ENCODE assay signal across 12 mouse cellular contexts in the genomic region with DNA sequence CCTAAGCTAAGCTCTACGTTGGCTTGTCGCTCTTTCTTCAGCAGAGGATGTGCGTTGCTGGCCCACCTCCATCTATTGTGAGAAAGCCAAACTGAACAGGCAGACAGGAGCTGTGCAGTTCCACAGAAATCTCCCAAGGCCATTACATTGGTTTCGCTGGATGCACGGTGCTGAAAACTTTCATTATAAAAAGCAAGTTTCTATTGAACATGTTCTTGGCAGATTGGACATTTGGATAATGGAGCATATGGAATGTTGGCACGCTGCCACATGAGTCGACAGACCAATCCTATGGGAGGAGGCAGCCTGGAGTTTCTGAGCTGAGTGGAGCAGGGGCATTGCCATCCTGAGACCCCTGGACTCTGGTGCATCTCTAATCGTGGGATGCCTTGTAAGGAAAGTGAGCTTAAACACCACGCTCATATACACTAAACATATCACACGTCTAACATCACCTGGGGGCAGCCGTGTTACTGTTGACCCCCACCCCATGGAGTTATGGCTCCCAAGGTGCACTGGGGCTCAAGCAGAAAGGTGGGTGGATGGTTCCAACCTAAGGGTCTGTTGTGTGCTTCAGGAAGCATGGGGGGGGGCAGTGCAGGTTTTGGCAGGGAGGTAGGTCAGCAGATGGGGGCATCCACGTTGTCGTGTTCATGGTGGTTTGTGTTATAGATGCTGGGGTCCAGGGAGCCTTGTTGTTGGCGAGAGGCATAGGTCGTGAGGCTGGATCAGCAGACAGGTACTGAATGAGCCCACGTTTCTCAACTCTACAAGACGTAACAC. TPM values are rescaled to one million over a fixed set of nuclear protein-coding genes. Genes with fewer than 3 reads are reported as not detected.
DNase-seq lines count a peak whose midpoint lies in the region; ATAC-seq lines count a peak whose summit lies in the region.
"Had no signal": no experiment of that assay in that cellular context is flagged by ENCODE, and none has a peak within 500 bp of the region (broad histone marks: within the 10 kb centered on the region; RNA-seq: fewer than 3 reads in every experiment).

No protein-coding gene starts in this region.

- no peak overlapping the region for H3K27ac ChIP-seq in kidney, embryonic 14.5 days (ENCODE audit: low read depth, low read length)
- no peak overlapping the region for H3K27ac ChIP-seq in neural tube, embryonic 14.5 days (ENCODE audit: low read depth, low read length)
- H3K27ac ChIP-seq in neural tube, embryonic 15.5 days (replicated peaks), result no peak overlapping the region
- no peak overlapping the region for H3K27ac ChIP-seq in forebrain, embryonic 15.5 days (replicated peaks)
- H3K27ac ChIP-seq in stomach, embryonic 16.5 days (ENCODE audit: low read length), result no peak overlapping the region
- H3K27ac ChIP-seq: embryonic facial prominence, embryonic 15.5 days; liver, embryonic 13.5 days had no signal

- H3K27me3 ChIP-seq in kidney, embryonic 14.5 days (ENCODE audit: control insufficient read depth, insufficient read depth, low read length), result no peaks in the 10 kb centered on the region
- H3K27me3 ChIP-seq in neural tube, embryonic 14.5 days (ENCODE audit: control insufficient read depth, insufficient read depth, low read length), result no peaks in the 10 kb centered on the region
- H3K27me3 ChIP-seq in neural tube, embryonic 15.5 days (replicated peaks), result no peaks in the 10 kb centered on the region
- no peaks in the 10 kb centered on the region for H3K27me3 ChIP-seq in forebrain, embryonic 15.5 days
- H3K27me3 ChIP-seq in stomach, embryonic 16.5 days (ENCODE audit: control insufficient read depth, insufficient read depth, low read length), result no peaks in the 10 kb centered on the region
- H3K27me3 ChIP-seq: embryonic facial prominence, embryonic 15.5 days had no signal

- WGBS in kidney, embryonic 14.5 days, result 84% methylated on average over 17 of the region's 17 CpGs
- WGBS in neural tube, embryonic 14.5 days, result 70% methylated on average over 17 of the region's 17 CpGs
- 74% methylated on average over 17 of the region's 17 CpGs for WGBS in neural tube, embryonic 15.5 days
- WGBS in forebrain, embryonic 15.5 days, result 58% methylated on average over 17 of the region's 17 CpGs
- 68% methylated on average over 17 of the region's 17 CpGs for WGBS in stomach, embryonic 16.5 days

- peaks cover 13% of the 10 kb centered on the region for H3K4me1 ChIP-seq in kidney, embryonic 14.5 days (ENCODE audit: control insufficient read depth, insufficient read depth, low read length)
- H3K4me1 ChIP-seq in neural tube, embryonic 14.5 days (ENCODE audit: control insufficient read depth, insufficient read depth, low read length), result peaks cover 14% of the 10 kb centered on the region; the same call in 1 of the 2 replicates
- H3K4me1 ChIP-seq in neural tube, embryonic 15.5 days, result peaks cover 27% of the 10 kb centered on the region; the same call in 1 of the 2 replicates
- peaks cover 31% of the 10 kb centered on the region for H3K4me1 ChIP-seq in forebrain, embryonic 15.5 days
- peaks cover 20% of the 10 kb centered on the region for H3K4me1 ChIP-seq in stomach, embryonic 16.5 days (ENCODE audit: control insufficient read depth, insufficient read depth, low read length)
- H3K4me1 ChIP-seq: liver, embryonic 13.5 days had no signal

- H3K36me3 ChIP-seq in kidney, embryonic 14.5 days (ENCODE audit: control insufficient read depth, insufficient read depth, low read length), result no peaks in the 10 kb centered on the region
- no peaks in the 10 kb centered on the region for H3K36me3 ChIP-seq in neural tube, embryonic 14.5 days (ENCODE audit: control insufficient read depth, insufficient read depth, low read length)
- H3K36me3 ChIP-seq in neural tube, embryonic 15.5 days, result no peaks in the 10 kb centered on the region
- no peaks in the 10 kb centered on the region for H3K36me3 ChIP-seq in forebrain, embryonic 15.5 days
- no peaks in the 10 kb centered on the region for H3K36me3 ChIP-seq in stomach, embryonic 16.5 days (ENCODE audit: control insufficient read depth, insufficient read depth, low read length)
- H3K36me3 ChIP-seq: embryonic facial prominence, embryonic 15.5 days; liver, embryonic 13.5 days had no signal

- no peaks in the 10 kb centered on the region for H3K9me3 ChIP-seq in kidney, embryonic 14.5 days (ENCODE audit: control insufficient read depth, low read length)
- H3K9me3 ChIP-seq in neural tube, embryonic 14.5 days (ENCODE audit: control insufficient read depth, low read length), result no peaks in the 10 kb centered on the region
- no peaks in the 10 kb centered on the region for H3K9me3 ChIP-seq in neural tube, embryonic 15.5 days (replicated peaks)
- H3K9me3 ChIP-seq in forebrain, embryonic 15.5 days, result no peaks in the 10 kb centered on the region
- H3K9me3 ChIP-seq in stomach, embryonic 16.5 days (replicated peaks; ENCODE audit: control insufficient read depth, low read length), result no peaks in the 10 kb centered on the region
- H3K9me3 ChIP-seq: embryonic facial prominence, embryonic 15.5 days; liver, embryonic 13.5 days had no signal

- ATAC-seq in kidney, embryonic 14.5 days (ENCODE audit: low FRiP score, low TSS enrichment), result 0 out of 2 replicates have a peak, but pooled peaks have one; percentile 23
- peak; percentile 21; the same call in 1 of the 2 replicates for ATAC-seq in neural tube, embryonic 14.5 days (ENCODE audit: low read depth)
- ATAC-seq in neural tube, embryonic 15.5 days (ENCODE audit: low FRiP score), result no peak
- peak; percentile 60 for ATAC-seq in forebrain, embryonic 15.5 days (replicated peaks)
- ATAC-seq in stomach, embryonic 16.5 days (ENCODE audit: insufficient read depth, low FRiP score), result 0 out of 2 replicates have a peak, but pooled peaks have one; percentile 27

- H3K4me3 ChIP-seq in kidney, embryonic 14.5 days (ENCODE audit: low read length), result no peak overlapping the region
- no peak overlapping the region for H3K4me3 ChIP-seq in neural tube, embryonic 14.5 days (ENCODE audit: low read depth, low read length)
- H3K4me3 ChIP-seq in neural tube, embryonic 15.5 days (replicated peaks), result no peak overlapping the region
- no peak overlapping the region for H3K4me3 ChIP-seq in forebrain, embryonic 15.5 days
- H3K4me3 ChIP-seq in stomach, embryonic 16.5 days (replicated peaks; ENCODE audit: low read length), result no peak overlapping the region
- H3K4me3 ChIP-seq: embryonic facial prominence, embryonic 15.5 days; liver, embryonic 13.5 days had no signal

- H3K9ac ChIP-seq in kidney, embryonic 14.5 days (ENCODE audit: low read depth, low read length), result no peak overlapping the region
- H3K9ac ChIP-seq in neural tube, embryonic 14.5 days (replicated peaks; ENCODE audit: low read depth, low read length), result no peak overlapping the region
- no peak overlapping the region for H3K9ac ChIP-seq in neural tube, embryonic 15.5 days (replicated peaks)
- no peak overlapping the region for H3K9ac ChIP-seq in forebrain, embryonic 15.5 days (replicated peaks)
- H3K9ac ChIP-seq in stomach, embryonic 16.5 days (ENCODE audit: low read length), result no peak overlapping the region
- H3K9ac ChIP-seq: embryonic facial prominence, embryonic 15.5 days; liver, embryonic 13.5 days had no signal

- no peak overlapping the region for H3K4me2 ChIP-seq in kidney, embryonic 14.5 days (replicated peaks; ENCODE audit: low read depth, low read length)
- no peak overlapping the region for H3K4me2 ChIP-seq in neural tube, embryonic 14.5 days (ENCODE audit: low read depth, low read length)
- no peak overlapping the region for H3K4me2 ChIP-seq in neural tube, embryonic 15.5 days
- no peak overlapping the region for H3K4me2 ChIP-seq in forebrain, embryonic 15.5 days (replicated peaks)
- H3K4me2 ChIP-seq in stomach, embryonic 16.5 days (ENCODE audit: low read depth, low read length), result no peak overlapping the region
- H3K4me2 ChIP-seq: embryonic facial prominence, embryonic 15.5 days; heart, embryonic 11.5 days; liver, embryonic 13.5 days had no signal

- no peak for DNase-seq in kidney, postnatal 14 days
- no peak for DNase-seq in MN1 (ENCODE audit: low spot score)
- DNase-seq: cerebellum, adult 9-11 months; kidney, postnatal 36 days; liver, embryonic 13.5 days had no signal

RNA-seq across cellular contexts. Expression of gene Ccdc182, which starts 35.1 kb away (rescaled TPM):
- polyA plus RNA-seq in kidney, embryonic 14.5 days (2014; fragmentation: Nextera tagmentation; extraction: Ambion mirVana), result 3.0 and 3.1 TPM in 2 replicates
- polyA plus RNA-seq in neural tube, embryonic 14.5 days (2014; fragmentation: Nextera tagmentation; extraction: Ambion mirVana), result 0.23 and 0.52 TPM in 2 replicates
- polyA plus RNA-seq in neural tube, embryonic 15.5 days (2015; fragmentation: Nextera tagmentation; extraction: Ambion mirVana), result 0.13 and 0.15 TPM in 2 replicates
- 0.23 TPM in 1 of 2 replicates, not detected in the other for polyA plus RNA-seq in forebrain, embryonic 15.5 days (2015; fragmentation: Nextera tagmentation; extraction: Ambion mirVana)
- not detected in 2 replicates for polyA plus RNA-seq in stomach, embryonic 16.5 days (2015; fragmentation: Nextera tagmentation; extraction: Ambion mirVana)
- polyA plus RNA-seq: embryonic facial prominence, embryonic 15.5 days; heart, embryonic 11.5 days; liver, embryonic 13.5 days had no signal
